Mouse (Mus musculus) gastrocnemius, postnatal 10 days (tissue): ENCODE data around the gene Ttc28. TPM values are rescaled to one million over a fixed set of nuclear protein-coding genes. Genes with fewer than 3 reads are reported as not detected.

ENCODE experiments used
- DNase-seq: peaks from one replicate; pipeline ENCODE4 v3.0.0; 2021; ENCODE audit warnings: mixed read lengths
- total RNA-seq, 2 experiments: library from RNA; stranded (reverse); gene quantifications; 2 replicates each; pipeline ENCODE4 v1.2.3; 2021

Gene Ttc28
- total RNA-seq, 2 experiments from 2014 or later, result 24.5 to 25.2 TPM

- no peak for DNase-seq
Measured at GRCm38 (mm10) chr5:111098516-111099274, 219.1 kb downstream of the Ttc28 start.

GRCm38 (mm10) chr5:111100585-111100984 lies 221.0 kb downstream of the Ttc28 start:
- DNase-seq, result no peak

GRCm38 (mm10) chr5:111101383-111101932 lies 221.9 kb downstream of the Ttc28 start:
- no peak for DNase-seq

- no peak for DNase-seq
Measured at GRCm38 (mm10) chr5:111104801-111105200, 225.2 kb downstream of the Ttc28 start.

- DNase-seq, result no peak
Measured at GRCm38 (mm10) chr5:111111378-111111777, 231.8 kb downstream of the Ttc28 start.

- DNase-seq, result no peak
Measured at GRCm38 (mm10) chr5:111113183-111113582, 233.6 kb downstream of the Ttc28 start.

GRCm38 (mm10) chr5:111113694-111114375 lies 234.2 kb downstream of the Ttc28 start:
- no peak for DNase-seq

GRCm38 (mm10) chr5:111114597-111114996 lies 235.0 kb downstream of the Ttc28 start:
- DNase-seq, result no peak

- peak; percentile 29 for DNase-seq
Measured at GRCm38 (mm10) chr5:111115519-111116350, 236.1 kb downstream of the Ttc28 start.

GRCm38 (mm10) chr5:111119805-111120204 lies 240.2 kb downstream of the Ttc28 start:
- no peak for DNase-seq

GRCm38 (mm10) chr5:111120298-111120697 lies 240.7 kb downstream of the Ttc28 start:
- DNase-seq, result no peak

- DNase-seq, result no peak
Measured at GRCm38 (mm10) chr5:111120705-111121420, 241.3 kb downstream of the Ttc28 start.

GRCm38 (mm10) chr5:111122332-111123049 lies 242.9 kb downstream of the Ttc28 start:
- DNase-seq, result no peak

- DNase-seq, result no peak
Measured at GRCm38 (mm10) chr5:111123050-111123746, 243.6 kb downstream of the Ttc28 start.

GRCm38 (mm10) chr5:111124620-111125200 lies 245.1 kb downstream of the Ttc28 start:
- DNase-seq, result no peak

- DNase-seq, result no peak
Measured at GRCm38 (mm10) chr5:111125746-111126145, 246.1 kb downstream of the Ttc28 start.

- DNase-seq, result no peak
Measured at GRCm38 (mm10) chr5:111127786-111128185, 248.2 kb downstream of the Ttc28 start.

- DNase-seq, result no peak
Measured at GRCm38 (mm10) chr5:111130121-111130520, 250.5 kb downstream of the Ttc28 start.

GRCm38 (mm10) chr5:111131561-111131960 lies 252.0 kb downstream of the Ttc28 start:
- no peak for DNase-seq

GRCm38 (mm10) chr5:111133150-111133549 lies 253.5 kb downstream of the Ttc28 start:
- DNase-seq, result no peak
